8 mouse cellular contexts compared by ENCODE assay signal in genomic region chr6:52221337-52221992, GRCm38 (mm10). TPM values are rescaled to one million over a fixed set of nuclear protein-coding genes. Genes with fewer than 3 reads are reported as not detected.
DNase-seq lines count a peak whose midpoint lies in the region; ATAC-seq and TF ChIP-seq lines count a peak whose summit lies in the region.

Hoxa7 (minus strand) TSS chr6:52221854.

- H3K27me3 ChIP-seq in heart, embryonic 12.5 days (replicated peaks), result peaks cover 98% of the 10 kb centered on the region
- no peaks in the 10 kb centered on the region for H3K27me3 ChIP-seq in kidney, postnatal 0 days (ENCODE audit: insufficient read depth, low read length)
- H3K27me3 ChIP-seq in liver, adult 2 months (ENCODE audit: control insufficient read depth, insufficient read depth, low read length), result peaks cover 38% of the 10 kb centered on the region

- no peaks in the 10 kb centered on the region for H3K79me2 ChIP-seq in liver, adult 2 months (ENCODE audit: control insufficient read depth, insufficient read depth, low read length)

- H3K4me3 ChIP-seq in heart, embryonic 12.5 days, result peak within 1 kb of the TSS; percentile 54
- H3K4me3 ChIP-seq in kidney, postnatal 0 days (replicated peaks; ENCODE audit: low read depth, low read length), result peak within 1 kb of the TSS; percentile 85
- peak within 1 kb of the TSS; percentile 62 for H3K4me3 ChIP-seq in liver, adult 2 months (ENCODE audit: insufficient read depth, low read depth, low read length)

- WGBS in heart, embryonic 12.5 days, result under 1% methylated on average over 46 of the region's 46 CpGs
- WGBS in kidney, postnatal 0 days, result under 1% methylated on average over 46 of the region's 46 CpGs
- WGBS in liver, adult 2 months, result 3% methylated on average over 46 of the region's 46 CpGs

- TF ChIP-seq POLR2A in brain, embryonic 14.5 days (IDR thresholded peaks at IDR 0.05; ENCODE audit: borderline replicate concordance, extremely low read depth, insufficient read depth, insufficient read length, poor library complexity, severe bottlenecking), result no peak
- TF ChIP-seq POLR2A in liver, adult 2 months (IDR thresholded peaks at IDR 0.05; ENCODE audit: extremely low read depth, insufficient read depth, low read length), result no peak

- H3K9ac ChIP-seq in heart, embryonic 12.5 days, result peak within 1 kb of the TSS; percentile 42; the same call in 1 of the 2 replicates
- H3K9ac ChIP-seq in kidney, postnatal 0 days (ENCODE audit: low read depth, low read length), result peak within 1 kb of the TSS; percentile 97
- peak within 1 kb of the TSS; percentile 46 for H3K9ac ChIP-seq in liver, adult 2 months (ENCODE audit: low read depth, low read length)

- no peaks in the 10 kb centered on the region for H3K9me3 ChIP-seq in heart, embryonic 12.5 days (replicated peaks)
- no peaks in the 10 kb centered on the region for H3K9me3 ChIP-seq in kidney, postnatal 0 days (replicated peaks; ENCODE audit: low read length)

- peak; percentile 75 for ATAC-seq in erythroid progenitor cell, adult 5-6 weeks (replicated peaks; ENCODE audit: low FRiP score, poor library complexity, severe bottlenecking)
- ATAC-seq in heart, embryonic 12.5 days (ENCODE audit: insufficient number of reproducible peaks, low FRiP score), result peak; percentile 58; the same call in 1 of the 2 replicates
- ATAC-seq in kidney, postnatal 0 days (replicated peaks; ENCODE audit: low FRiP score, low read depth), result peak; percentile 25
- peak; percentile 87 for ATAC-seq in monocyte, adult 5-6 weeks (replicated peaks; ENCODE audit: insufficient number of reproducible peaks, low FRiP score, low TSS enrichment, poor library complexity, severe bottlenecking)

- peak; percentile 97 for TF ChIP-seq CTCF in brain, embryonic 14.5 days (IDR thresholded peaks at IDR 0.05; ENCODE audit: borderline replicate concordance, extremely low read depth, insufficient read depth, insufficient read length)
- peak; percentile 98 for TF ChIP-seq CTCF in kidney, postnatal 0 days (IDR thresholded peaks at IDR 0.05; ENCODE audit: low read depth)
- TF ChIP-seq CTCF in liver, adult 2 months (IDR thresholded peaks at IDR 0.05; ENCODE audit: low read depth, low read length), result peak; percentile 97

- peaks cover 27% of the 10 kb centered on the region for H3K4me1 ChIP-seq in heart, embryonic 12.5 days (replicated peaks)
- H3K4me1 ChIP-seq in kidney, postnatal 0 days (replicated peaks; ENCODE audit: insufficient read depth, low read length), result peaks cover 21% of the 10 kb centered on the region
- peaks cover 3% of the 10 kb centered on the region; the same call in 1 of the 2 replicates for H3K4me1 ChIP-seq in liver, adult 2 months (ENCODE audit: control insufficient read depth, insufficient read depth, low read length)

- H3K27ac ChIP-seq in heart, embryonic 12.5 days (ENCODE audit: poor library complexity, severe bottlenecking), result no peak within 1 kb of the TSS
- peak within 1 kb of the TSS; percentile 96 for H3K27ac ChIP-seq in kidney, postnatal 0 days
- no peak within 1 kb of the TSS for H3K27ac ChIP-seq in liver, adult 2 months (replicated peaks; ENCODE audit: insufficient read depth, low read depth, low read length)

- no peaks in the 10 kb centered on the region for H3K36me3 ChIP-seq in heart, embryonic 12.5 days
- H3K36me3 ChIP-seq in kidney, postnatal 0 days (ENCODE audit: insufficient read depth, low read length), result 0 out of 2 replicates have a peak, but pooled peaks cover 6% of the 10 kb centered on the region
- H3K36me3 ChIP-seq in liver, adult 2 months (ENCODE audit: control insufficient read depth, insufficient read depth, low read length), result no peaks in the 10 kb centered on the region

- DNase-seq in CD4-positive helper T cell, adult 2 months (ENCODE audit: low read depth, low spot score), result peak; percentile 84
- peak; percentile 91 for DNase-seq in brain, embryonic 14.5 days (ENCODE audit: low read depth)
- peak; percentile 96 for DNase-seq in kidney, postnatal 0 days (ENCODE audit: low spot score)
- DNase-seq in liver, adult 2 months (ENCODE audit: extremely low read depth, low read depth, low spot score), result peak; percentile 37
- peak; percentile 56 to 66 for DNase-seq in spleen, postnatal 36 days (ENCODE audit: low spot score in 2 of 2)

- H3K4me2 ChIP-seq in heart, embryonic 12.5 days, result peak within 1 kb of the TSS; percentile 85
- H3K4me2 ChIP-seq in kidney, postnatal 0 days (ENCODE audit: low read length), result peak within 1 kb of the TSS; percentile 89

RNA-seq across cellular contexts. Expression of gene Hoxa7, which starts in this region (rescaled TPM):
- 0.05 and 0.10 TPM in 2 replicates for polyA plus RNA-seq in brain, embryonic 14.5 days (2012; rRNA removed)
- 1.1 and 8.4 TPM in 2 replicates for total RNA-seq in erythroid progenitor cell, adult 5-6 weeks (2015; ENCODE audit: low replicate concordance)
- 1.3 and 3.8 TPM in 2 replicates for total RNA-seq in erythroid progenitor cell, adult 5-6 weeks (2017; ENCODE audit: low replicate concordance)
- 0.44 TPM in 1 of 2 replicates, not detected in the other for polyA plus RNA-seq in heart, embryonic 12.5 days (2016; fragmentation: Nextera tagmentation; extraction: Ambion mirVana)
- 29.7 and 31.7 TPM in 2 replicates for polyA plus RNA-seq in kidney, postnatal 0 days (2015; fragmentation: Nextera tagmentation; extraction: Ambion mirVana)
- total RNA-seq in liver, adult 2 months (2014; rRNA removed), result 0.13 TPM in 1 of 2 replicates, not detected in the other
- polyA plus RNA-seq in liver, adult 2 months (2012; rRNA removed), result 0.04 TPM in 1 of 2 replicates, not detected in the other
- total RNA-seq in monocyte, adult 5-6 weeks (2017), result not detected in 3 replicates

Comparison
In these comparisons a context has a peak if more than half of its experiments do, and no peak if none do; other contexts are left out.
1. RNA of gene Hoxa7 (polyA plus RNA-seq): 29.7 to 31.7 TPM in kidney, postnatal 0 days; 0.44 TPM in heart, embryonic 12.5 days, 0.05 to 0.10 TPM in brain, embryonic 14.5 days and 0.04 TPM in liver, adult 2 months; every median in the first group is over 10 times any median in the second.
2. Peak in DNase-seq in brain, embryonic 14.5 days; RNA of the gene not detected or under 1 TPM.
3. Peak in ATAC-seq, H3K4me3 ChIP-seq, H3K9ac ChIP-seq and H3K4me2 ChIP-seq in heart, embryonic 12.5 days; RNA of the gene not detected or under 1 TPM.
4. Peak in DNase-seq, H3K4me3 ChIP-seq and H3K9ac ChIP-seq in liver, adult 2 months; RNA of the gene not detected or under 1 TPM.
5. Peak in ATAC-seq in monocyte, adult 5-6 weeks; RNA of the gene not detected or under 1 TPM.
6. DNase-seq: peak in every context shown above with its lines; median percentile 96 in kidney, postnatal 0 days; 91 in brain, embryonic 14.5 days; 84 in CD4-positive helper T cell, adult 2 months; 61 in spleen, postnatal 36 days; 37 in liver, adult 2 months.
7. ATAC-seq: peak in every context shown above with its lines; median percentile 87 in monocyte, adult 5-6 weeks; 75 in erythroid progenitor cell, adult 5-6 weeks; 58 in heart, embryonic 12.5 days; 25 in kidney, postnatal 0 days.
8. H3K9ac ChIP-seq: peak in every context shown above with its lines; median percentile 97 in kidney, postnatal 0 days; 46 in liver, adult 2 months; 42 in heart, embryonic 12.5 days.
9. Peak in every context shown above with its lines, with median percentiles within 50 percentile points of each other: CTCF ChIP-seq and H3K4me3 ChIP-seq.